Mouse (Mus musculus): Measurements from ENCODE around the gene Mstn. TPM values are rescaled to one million over a fixed set of nuclear protein-coding genes. Genes with fewer than 3 reads are reported as not detected.

The Mstn gene
- polyA plus RNA-seq (2015; fragmentation: Nextera tagmentation; extraction: Ambion mirVana), result 0.14 TPM in 1 of 2 replicates, not detected in the other

- no peaks in the 10 kb centered on the region for H3K27me3 ChIP-seq
- no peaks in the 10 kb centered on the region for H3K9me3 ChIP-seq
- ATAC-seq (ENCODE audit: borderline replicate concordance, extremely low read depth, low FRiP score, low TSS enrichment), result no peak
- H3K36me3 ChIP-seq, result no peaks in the 10 kb centered on the region
- no peak within 1 kb of the TSS for H3K9ac ChIP-seq
- H3K27ac ChIP-seq, result no peak within 1 kb of the TSS
- no peak within 1 kb of the TSS for H3K4me2 ChIP-seq
- 49% methylated on average over 6 of the region's 6 CpGs for WGBS
- no peak within 1 kb of the TSS for H3K4me3 ChIP-seq
- no peaks in the 10 kb centered on the region for H3K4me1 ChIP-seq
Measured at GRCm38 (mm10) chr1:53061340-53061739, at the start of gene Mstn. Mstn (plus strand) TSS chr1:53061640.

GRCm38 (mm10) chr1:53014716-53015115 is 46.7 kb upstream of the Mstn start:
- no peak overlapping the region for H3K9ac ChIP-seq
- WGBS, result 70% methylated on average over 6 of the region's 6 CpGs

GRCm38 (mm10) chr1:53015606-53016005 is 45.8 kb upstream of the Mstn start:
- Histone ChIP-seq H3K4me3 (no peak overlapping the region), H3K4me2 (no peak overlapping the region), H3K27ac (no peak overlapping the region), H3K36me3 (no peaks in the 10 kb centered on the region), H3K4me1 (no peaks in the 10 kb centered on the region), H3K9ac (no peak overlapping the region), H3K27me3 (no peaks in the 10 kb centered on the region), H3K9me3 (no peaks in the 10 kb centered on the region)
- WGBS, result 80% methylated on average over 5 of the region's 5 CpGs
- no peak for ATAC-seq (ENCODE audit: borderline replicate concordance, extremely low read depth, low FRiP score, low TSS enrichment)

More at GRCm38 (mm10) chr1:53014716-53015115, 46.7 kb upstream of the Mstn start:
- H3K4me2 ChIP-seq, result no peak overlapping the region
- no peak for ATAC-seq (ENCODE audit: borderline replicate concordance, extremely low read depth, low FRiP score, low TSS enrichment)
- no peak overlapping the region for H3K4me3 ChIP-seq
- no peaks in the 10 kb centered on the region for H3K27me3 ChIP-seq
- H3K36me3 ChIP-seq, result no peaks in the 10 kb centered on the region
- H3K9me3 ChIP-seq, result no peaks in the 10 kb centered on the region
- H3K27ac ChIP-seq, result no peak overlapping the region
- no peaks in the 10 kb centered on the region for H3K4me1 ChIP-seq

- H3K4me1 ChIP-seq, result no peaks in the 10 kb centered on the region
- H3K9ac ChIP-seq, result no peak overlapping the region
- H3K27me3 ChIP-seq, result no peaks in the 10 kb centered on the region
- 65% methylated on average over 3 of the region's 3 CpGs for WGBS
- H3K4me2 ChIP-seq, result no peak overlapping the region
- no peaks in the 10 kb centered on the region for H3K36me3 ChIP-seq
- no peaks in the 10 kb centered on the region for H3K9me3 ChIP-seq
- ATAC-seq (ENCODE audit: borderline replicate concordance, extremely low read depth, low FRiP score, low TSS enrichment), result no peak
- H3K27ac ChIP-seq, result no peak overlapping the region
- no peak overlapping the region for H3K4me3 ChIP-seq
Measured at GRCm38 (mm10) chr1:53018746-53019505, 42.5 kb upstream of the Mstn start.

- no peaks in the 10 kb centered on the region for H3K36me3 ChIP-seq
- H3K9me3 ChIP-seq, result no peaks in the 10 kb centered on the region
- ATAC-seq (ENCODE audit: borderline replicate concordance, extremely low read depth, low FRiP score, low TSS enrichment), result no peak
- WGBS, result 44% methylated on average over 5 of the region's 5 CpGs
- no peak within 1 kb of the TSS for H3K27ac ChIP-seq
- no peaks in the 10 kb centered on the region for H3K4me1 ChIP-seq
- H3K9ac ChIP-seq, result no peak within 1 kb of the TSS
- H3K4me2 ChIP-seq, result no peak within 1 kb of the TSS
- no peaks in the 10 kb centered on the region for H3K27me3 ChIP-seq
- H3K4me3 ChIP-seq, result no peak within 1 kb of the TSS
Measured at GRCm38 (mm10) chr1:53020079-53020478, 41.4 kb upstream of the Mstn start, which contains the start of gene 1700019D03Rik. 1700019D03Rik (minus strand) TSS chr1:53020179.

GRCm38 (mm10) chr1:53032550-53032949 is 28.9 kb upstream of the Mstn start:
- Histone ChIP-seq H3K27ac (no peak overlapping the region), H3K4me3 (no peak overlapping the region), H3K9me3 (no peaks in the 10 kb centered on the region), H3K4me1 (no peaks in the 10 kb centered on the region), H3K36me3 (no peaks in the 10 kb centered on the region), H3K9ac (no peak overlapping the region), H3K4me2 (no peak overlapping the region), H3K27me3 (no peaks in the 10 kb centered on the region)
- ATAC-seq (ENCODE audit: borderline replicate concordance, extremely low read depth, low FRiP score, low TSS enrichment), result no peak

- no peak overlapping the region for H3K4me2 ChIP-seq
- H3K36me3 ChIP-seq, result no peaks in the 10 kb centered on the region
- H3K4me3 ChIP-seq, result no peak overlapping the region
- WGBS, result 74% methylated on average over 5 of the region's 5 CpGs
- H3K27me3 ChIP-seq, result no peaks in the 10 kb centered on the region
- no peak overlapping the region for H3K27ac ChIP-seq
- no peak for ATAC-seq (ENCODE audit: borderline replicate concordance, extremely low read depth, low FRiP score, low TSS enrichment)
- no peak overlapping the region for H3K9ac ChIP-seq
- H3K9me3 ChIP-seq, result no peaks in the 10 kb centered on the region
- H3K4me1 ChIP-seq, result no peaks in the 10 kb centered on the region
Measured at GRCm38 (mm10) chr1:53037443-53037871, 24.0 kb upstream of the Mstn start.

- Histone ChIP-seq H3K27ac (no peak overlapping the region), H3K4me2 (no peak overlapping the region), H3K9me3 (no peaks in the 10 kb centered on the region), H3K4me1 (no peaks in the 10 kb centered on the region), H3K27me3 (no peaks in the 10 kb centered on the region), H3K4me3 (no peak overlapping the region), H3K36me3 (no peaks in the 10 kb centered on the region), H3K9ac (no peak overlapping the region)
- 76% methylated on average over 8 of the region's 8 CpGs for WGBS
- ATAC-seq (ENCODE audit: borderline replicate concordance, extremely low read depth, low FRiP score, low TSS enrichment), result no peak
Measured at GRCm38 (mm10) chr1:53049763-53050427, 11.5 kb upstream of the Mstn start.

- peak; percentile 42; the same call in 1 of the 2 replicates for ATAC-seq (ENCODE audit: borderline replicate concordance, extremely low read depth, low FRiP score, low TSS enrichment)
- H3K27ac ChIP-seq, result no peak overlapping the region
- H3K4me2 ChIP-seq, result no peak overlapping the region
- 41% methylated on average over 9 of the region's 9 CpGs for WGBS
- no peaks in the 10 kb centered on the region for H3K9me3 ChIP-seq
- H3K27me3 ChIP-seq, result no peaks in the 10 kb centered on the region
- no peak overlapping the region for H3K4me3 ChIP-seq
- H3K9ac ChIP-seq, result no peak overlapping the region
- H3K36me3 ChIP-seq, result no peaks in the 10 kb centered on the region
- H3K4me1 ChIP-seq, result no peaks in the 10 kb centered on the region
Measured at GRCm38 (mm10) chr1:53053087-53054022, 8.1 kb upstream of the Mstn start.

GRCm38 (mm10) chr1:53059106-53059505 is 2.3 kb upstream of the Mstn start:
- Histone ChIP-seq H3K27me3 (no peaks in the 10 kb centered on the region), H3K9me3 (no peaks in the 10 kb centered on the region), H3K9ac (no peak overlapping the region), H3K36me3 (no peaks in the 10 kb centered on the region), H3K4me2 (no peak overlapping the region), H3K4me3 (no peak overlapping the region), H3K27ac (no peak overlapping the region), H3K4me1 (no peaks in the 10 kb centered on the region)
- ATAC-seq (ENCODE audit: borderline replicate concordance, extremely low read depth, low FRiP score, low TSS enrichment), result no peak
- 59% methylated on average over 5 of the region's 5 CpGs for WGBS

- H3K4me2 ChIP-seq, result no peak overlapping the region
- no peaks in the 10 kb centered on the region for H3K36me3 ChIP-seq
- no peaks in the 10 kb centered on the region for H3K9me3 ChIP-seq
- H3K4me1 ChIP-seq, result no peaks in the 10 kb centered on the region
- H3K27ac ChIP-seq, result no peak overlapping the region
- no peak for ATAC-seq (ENCODE audit: borderline replicate concordance, extremely low read depth, low FRiP score, low TSS enrichment)
- no peak overlapping the region for H3K4me3 ChIP-seq
- WGBS, result 37% methylated on average over 8 of the region's 8 CpGs
- no peaks in the 10 kb centered on the region for H3K27me3 ChIP-seq
- H3K9ac ChIP-seq, result no peak overlapping the region
Measured at GRCm38 (mm10) chr1:53060499-53060898, 941 bp upstream of the Mstn start.

Data from lung, embryonic 15.5 days (tissue).